In the genomic region with DNA sequence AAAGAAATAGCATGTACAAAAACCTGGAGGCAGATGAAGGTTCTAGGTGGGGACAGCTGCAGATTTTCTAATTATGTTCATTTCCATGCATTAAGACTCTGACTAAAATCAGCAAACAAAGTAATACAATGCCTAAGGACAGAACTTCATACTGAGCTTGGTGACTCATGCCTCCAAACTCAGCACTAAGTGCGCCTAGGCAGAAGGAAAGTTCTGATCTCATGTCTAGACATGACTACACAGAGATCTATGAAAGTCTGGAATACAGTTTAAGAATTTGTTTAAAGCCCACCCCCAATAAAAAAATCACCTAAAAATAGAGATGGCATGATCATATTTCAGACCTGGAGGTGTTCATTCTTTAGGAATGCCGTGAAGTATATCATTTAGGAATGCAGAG, we compare ENCODE assay signal across 12 mouse cellular contexts.
"Had no signal": no experiment of that assay in that cellular context is flagged by ENCODE, and none has a peak within 500 bp of the region (broad histone marks: within the 10 kb centered on the region; RNA-seq: fewer than 3 reads in every experiment).

No protein-coding gene starts in this region.

- H3K27me3 ChIP-seq: limb, embryonic 12.5 days; liver, embryonic 13.5 days; neural tube, embryonic 13.5 days had no signal

- DNase-seq: kidney, adult 8-10 months; kidney, postnatal 25 days; liver, embryonic 13.5 days; liver, postnatal 0 days; lung, postnatal 4 days; midbrain, embryonic 14.5 days; retina, postnatal 1 day; thymus, postnatal 14 days had no signal

- H3K4me1 ChIP-seq: limb, embryonic 12.5 days; liver, embryonic 13.5 days; midbrain, embryonic 10.5 days; neural tube, embryonic 13.5 days had no signal

- H3K4me2 ChIP-seq: limb, embryonic 12.5 days; liver, embryonic 13.5 days; neural tube, embryonic 13.5 days had no signal

- H3K9me3 ChIP-seq: limb, embryonic 12.5 days; liver, embryonic 13.5 days; midbrain, embryonic 10.5 days; neural tube, embryonic 13.5 days had no signal

- H3K27ac ChIP-seq: limb, embryonic 12.5 days; liver, embryonic 13.5 days; midbrain, embryonic 10.5 days; neural tube, embryonic 13.5 days had no signal

- H3K9ac ChIP-seq: limb, embryonic 12.5 days; liver, embryonic 13.5 days; liver, postnatal 0 days; neural tube, embryonic 13.5 days had no signal

- ATAC-seq: intestine, postnatal 0 days; liver, postnatal 0 days had no signal

- H3K36me3 ChIP-seq: limb, embryonic 12.5 days; liver, embryonic 13.5 days; midbrain, embryonic 10.5 days; neural tube, embryonic 13.5 days had no signal

- H3K4me3 ChIP-seq: limb, embryonic 12.5 days; liver, embryonic 13.5 days; midbrain, embryonic 10.5 days; neural tube, embryonic 13.5 days had no signal
